10 mouse cellular contexts compared by ENCODE assay signal in genomic region chr2:165791026-165791425, GRCm38 (mm10).
DNase-seq lines count a peak whose midpoint lies in the region; ATAC-seq lines count a peak whose summit lies in the region.
"Had no signal": no experiment of that assay in that cellular context is flagged by ENCODE, and none has a peak within 500 bp of the region (broad histone marks: within the 10 kb centered on the region; RNA-seq: fewer than 3 reads in every experiment).

No protein-coding gene starts in this region.

- no peak overlapping the region for H3K4me3 ChIP-seq in intestine, embryonic 14.5 days (ENCODE audit: low read depth, low read length)
- no peak overlapping the region for H3K4me3 ChIP-seq in intestine, embryonic 16.5 days (ENCODE audit: low read length)
- H3K4me3 ChIP-seq in forebrain, embryonic 15.5 days: no peak overlapping the region
- no peak overlapping the region for H3K4me3 ChIP-seq in midbrain, embryonic 15.5 days

- H3K9me3 ChIP-seq in intestine, embryonic 14.5 days (ENCODE audit: control insufficient read depth, low read length): no peaks in the 10 kb centered on the region
- H3K9me3 ChIP-seq in intestine, embryonic 16.5 days (ENCODE audit: control insufficient read depth, low read length): no peaks in the 10 kb centered on the region
- no peaks in the 10 kb centered on the region for H3K9me3 ChIP-seq in forebrain, embryonic 15.5 days
- no peaks in the 10 kb centered on the region for H3K9me3 ChIP-seq in midbrain, embryonic 15.5 days

- H3K27me3 ChIP-seq in intestine, embryonic 14.5 days (replicated peaks; ENCODE audit: control insufficient read depth, insufficient read depth, low read length): no peaks in the 10 kb centered on the region
- H3K27me3 ChIP-seq in intestine, embryonic 16.5 days (replicated peaks; ENCODE audit: control insufficient read depth, insufficient read depth, low read length): no peaks in the 10 kb centered on the region
- no peaks in the 10 kb centered on the region for H3K27me3 ChIP-seq in forebrain, embryonic 15.5 days
- no peaks in the 10 kb centered on the region for H3K27me3 ChIP-seq in midbrain, embryonic 15.5 days (replicated peaks)

- DNase-seq in intestine, embryonic 14.5 days (ENCODE audit: low spot score): no peak
- DNase-seq in MN1 (ENCODE audit: low spot score): peak; percentile 62
- no peak for DNase-seq in liver
- DNase-seq in layer of hippocampus, adult 11-12 months (ENCODE audit: low spot score): no peak
- no peak for DNase-seq in B cell, adult 2 months

- 34% methylated on average over 7 of the region's 7 CpGs for WGBS in intestine, embryonic 14.5 days
- WGBS in intestine, embryonic 16.5 days: 48% methylated on average over 7 of the region's 7 CpGs
- WGBS in forebrain, embryonic 15.5 days: 60% methylated on average over 7 of the region's 7 CpGs
- WGBS in midbrain, embryonic 15.5 days: 40% methylated on average over 7 of the region's 7 CpGs

- H3K4me2 ChIP-seq in intestine, embryonic 14.5 days (ENCODE audit: low read length): no peak overlapping the region
- no peak overlapping the region for H3K4me2 ChIP-seq in intestine, embryonic 16.5 days (ENCODE audit: low read depth, low read length)
- H3K4me2 ChIP-seq in forebrain, embryonic 15.5 days (replicated peaks): no peak overlapping the region
- no peak overlapping the region for H3K4me2 ChIP-seq in midbrain, embryonic 15.5 days

- peaks cover 88% of the 10 kb centered on the region for H3K36me3 ChIP-seq in intestine, embryonic 14.5 days (ENCODE audit: control insufficient read depth, insufficient read depth, low read length)
- peaks cover 32% of the 10 kb centered on the region for H3K36me3 ChIP-seq in intestine, embryonic 16.5 days (ENCODE audit: control insufficient read depth, insufficient read depth, low read length)
- H3K36me3 ChIP-seq in forebrain, embryonic 15.5 days: peaks cover 69% of the 10 kb centered on the region
- peaks cover 43% of the 10 kb centered on the region for H3K36me3 ChIP-seq in midbrain, embryonic 15.5 days (replicated peaks)

- 0 out of 2 replicates have a peak, but pooled peaks have one; percentile 24 for ATAC-seq in intestine, embryonic 14.5 days (replicated peaks; ENCODE audit: low FRiP score, low TSS enrichment, low read depth)
- ATAC-seq in intestine, embryonic 16.5 days: no peak
- ATAC-seq in forebrain, embryonic 15.5 days (replicated peaks): no peak
- no peak; the same call in 1 of the 2 replicates for ATAC-seq in midbrain, embryonic 15.5 days (replicated peaks)
- ATAC-seq: activated CD4-positive, CD25-positive, alpha-beta regulatory T cell, adult 4 months; liver, postnatal 0 days had no signal

- no peaks in the 10 kb centered on the region; the same call in 1 of the 2 replicates for H3K4me1 ChIP-seq in intestine, embryonic 14.5 days (replicated peaks; ENCODE audit: control insufficient read depth, insufficient read depth, low read length)
- H3K4me1 ChIP-seq in intestine, embryonic 16.5 days (ENCODE audit: control insufficient read depth, insufficient read depth, low read length): no peaks in the 10 kb centered on the region
- H3K4me1 ChIP-seq in forebrain, embryonic 15.5 days: peaks cover 5% of the 10 kb centered on the region
- H3K4me1 ChIP-seq in midbrain, embryonic 15.5 days: peaks cover 18% of the 10 kb centered on the region

- no peak overlapping the region for H3K27ac ChIP-seq in intestine, embryonic 14.5 days (ENCODE audit: low read depth)
- H3K27ac ChIP-seq in intestine, embryonic 16.5 days (ENCODE audit: low read length): no peak overlapping the region
- H3K27ac ChIP-seq in forebrain, embryonic 15.5 days (replicated peaks): peak overlapping the region; percentile 16; the same call in 1 of the 2 replicates
- peak overlapping the region; percentile 51 for H3K27ac ChIP-seq in midbrain, embryonic 15.5 days

- no peak overlapping the region for H3K9ac ChIP-seq in intestine, embryonic 14.5 days (ENCODE audit: low read length)
- no peak overlapping the region for H3K9ac ChIP-seq in intestine, embryonic 16.5 days (ENCODE audit: low read depth, low read length)
- no peak overlapping the region for H3K9ac ChIP-seq in forebrain, embryonic 15.5 days (replicated peaks)
- no peak overlapping the region for H3K9ac ChIP-seq in midbrain, embryonic 15.5 days
- H3K9ac ChIP-seq: liver, postnatal 0 days had no signal

Comparison
In these comparisons a context has a peak if more than half of its experiments do, and no peak if none do; other contexts are left out.
1. H3K27ac ChIP-seq: peak in forebrain, embryonic 15.5 days (single experiment) and midbrain, embryonic 15.5 days (single experiment); none in intestine, embryonic 14.5 days (single experiment) and intestine, embryonic 16.5 days (single experiment).